Mouse (Mus musculus) myocyte (in vitro differentiated cells): ENCODE data around the gene Dnaja4. TPM values are rescaled to one million over a fixed set of nuclear protein-coding genes. Genes with fewer than 3 reads are reported as not detected.

Source experiments
- H3K27me3 ChIP-seq: one replicate; pipeline ENCODE4 v1.6.1; 2011; ENCODE audit not compliant: control insufficient read depth, insufficient read depth, insufficient read length
- H3K36me3 ChIP-seq: one replicate; pipeline ENCODE4 v1.6.1; 2011; ENCODE audit not compliant: control insufficient read depth, insufficient read depth
- H3K4me2 ChIP-seq: one replicate; pipeline ENCODE4 v1.6.1; 2011; ENCODE audit warnings: low read depth, control low read depth
- H3K4me3 ChIP-seq: one replicate; pipeline ENCODE4 v1.5.1; 2011; ENCODE audit warnings: mild to moderate bottlenecking, control low read depth, moderate library complexity
- H3K79me2 ChIP-seq: one replicate; pipeline ENCODE4 v1.6.1; 2011; ENCODE audit not compliant: control insufficient read depth, insufficient read depth
- H3ac ChIP-seq: one replicate; pipeline ENCODE4 v1.6.1; 2011; ENCODE audit not compliant: control insufficient read depth, insufficient read length
- CEBPB ChIP-seq: IDR thresholded peaks from 2 replicates; pipeline ENCODE4 v1.6.1; 2011; ENCODE audit warnings: mild to moderate bottlenecking, moderate library complexity; ENCODE audit not compliant: poor library complexity, insufficient read depth, severe bottlenecking
- E2F4 ChIP-seq: IDR thresholded peaks from one replicate; pipeline ENCODE4 v1.6.1; 2011; ENCODE audit warnings: mild to moderate bottlenecking, control low read depth, moderate library complexity; ENCODE audit not compliant: insufficient read depth
- MAX ChIP-seq: IDR thresholded peaks from one replicate; pipeline ENCODE4 v1.6.1; 2011; ENCODE audit warnings: low read depth, mild to moderate bottlenecking, control low read depth
- MYOD1 ChIP-seq, 3 experiments: IDR thresholded peaks; one replicate each; pipeline ENCODE4 v1.6.1; 2011; ENCODE audit warnings: control low read depth in 2 of 3, low read depth in 2 of 3, mild to moderate bottlenecking in 2 of 3, moderate library complexity in 1 of 3; ENCODE audit not compliant: insufficient read length in 2 of 3, control insufficient read depth in 1 of 3
- MYOG ChIP-seq, 3 experiments: IDR thresholded peaks; one replicate each; pipeline ENCODE4 v1.6.1; 2011; ENCODE audit warnings: control low read depth in 2 of 3, low read depth in 2 of 3, mild to moderate bottlenecking in 2 of 3; ENCODE audit not compliant: insufficient read length in 2 of 3, control insufficient read depth in 1 of 3, insufficient read depth in 1 of 3
- POLR2A ChIP-seq: IDR thresholded peaks from one replicate; pipeline ENCODE4 v1.6.1; 2011; ENCODE audit warnings: low read depth, mild to moderate bottlenecking, control low read depth, moderate library complexity; ENCODE audit not compliant: insufficient read length
- POLR2AphosphoS2 ChIP-seq: IDR thresholded peaks from one replicate; pipeline ENCODE4 v1.6.1; 2011; ENCODE audit warnings: low read depth, control low read depth; ENCODE audit not compliant: insufficient read length
- REST ChIP-seq: IDR thresholded peaks from one replicate; pipeline ENCODE4 v1.6.1; 2011; ENCODE audit warnings: mild to moderate bottlenecking, control low read depth, moderate library complexity; ENCODE audit not compliant: insufficient read depth, insufficient read length
- SRF ChIP-seq: IDR thresholded peaks from one replicate; pipeline ENCODE4 v1.6.1; 2011; ENCODE audit warnings: low read depth; ENCODE audit not compliant: control insufficient read depth, insufficient read length
- TCF12 ChIP-seq: IDR thresholded peaks from one replicate; pipeline ENCODE4 v1.6.1; 2011; ENCODE audit warnings: mild to moderate bottlenecking, control low read depth; ENCODE audit not compliant: poor library complexity, insufficient read depth, severe bottlenecking
- TCF3 ChIP-seq: IDR thresholded peaks from one replicate; pipeline ENCODE4 v1.6.1; 2011; ENCODE audit warnings: low read depth, control low read depth; ENCODE audit not compliant: insufficient read length
- USF1 ChIP-seq: IDR thresholded peaks from one replicate; pipeline ENCODE4 v1.6.1; 2011; ENCODE audit warnings: low read depth, mild to moderate bottlenecking, control low read depth, moderate library complexity
- polyA plus RNA-seq: library from polyadenylated mRNA; unstranded; fragments of >200 nt; fragmentation: generic; extraction: Trizol; gene quantifications from one replicate; pipeline ENCODE4 v1.2.1, GENCODE M21; 2012; ENCODE audit warnings: missing spikeins

Dnaja4 gene
- polyA plus RNA-seq, 1 experiment = 11.7 TPM

- Histone ChIP-seq H3K4me3 (no peak overlapping the region), H3K36me3 (no peaks in the 10 kb centered on the region), H3K4me2 (no peak overlapping the region), H3ac (no peak overlapping the region), H3K79me2 (no peaks in the 10 kb centered on the region), H3K27me3 (no peaks in the 10 kb centered on the region)
- TF ChIP-seq CEBPB = no peak
- no peak for TF ChIP-seq POLR2A
- TF ChIP-seq TCF3 = no peak
- TF ChIP-seq TCF12 = no peak
- no peak for TF ChIP-seq E2F4
- TF ChIP-seq POLR2AphosphoS2 = no peak
- no peak for TF ChIP-seq SRF
- no peak for TF ChIP-seq USF1
These were observed 45.2 kb downstream of the Dnaja4 start for GRCm38 (mm10) chr9:54743891-54744290.

- H3ac ChIP-seq = no peak overlapping the region
- H3K36me3 ChIP-seq = no peaks in the 10 kb centered on the region
- H3K4me2 ChIP-seq = no peak overlapping the region
- no peaks in the 10 kb centered on the region for H3K79me2 ChIP-seq
- no peaks in the 10 kb centered on the region for H3K27me3 ChIP-seq
- TF ChIP-seq MYOD1 (IDR thresholded peaks at IDR 0.05; ENCODE audit: control insufficient read depth in 1 of 3, insufficient read length in 2 of 3, low read depth in 2 of 3) = no peak
- no peak for TF ChIP-seq MYOG (IDR thresholded peaks at IDR 0.05; ENCODE audit: control insufficient read depth in 1 of 3, insufficient read depth in 1 of 3, insufficient read length in 2 of 3, low read depth in 2 of 3)
- TF ChIP-seq USF1 = no peak
- TF ChIP-seq E2F4 = no peak
- no peak for TF ChIP-seq MAX
- TF ChIP-seq SRF = no peak
- no peak for TF ChIP-seq TCF12
- no peak for TF ChIP-seq TCF3
- TF ChIP-seq POLR2AphosphoS2 = no peak
- H3K4me3 ChIP-seq = no peak overlapping the region
These were observed 47.2 kb downstream of the Dnaja4 start for GRCm38 (mm10) chr9:54745740-54746370.

DNA sequence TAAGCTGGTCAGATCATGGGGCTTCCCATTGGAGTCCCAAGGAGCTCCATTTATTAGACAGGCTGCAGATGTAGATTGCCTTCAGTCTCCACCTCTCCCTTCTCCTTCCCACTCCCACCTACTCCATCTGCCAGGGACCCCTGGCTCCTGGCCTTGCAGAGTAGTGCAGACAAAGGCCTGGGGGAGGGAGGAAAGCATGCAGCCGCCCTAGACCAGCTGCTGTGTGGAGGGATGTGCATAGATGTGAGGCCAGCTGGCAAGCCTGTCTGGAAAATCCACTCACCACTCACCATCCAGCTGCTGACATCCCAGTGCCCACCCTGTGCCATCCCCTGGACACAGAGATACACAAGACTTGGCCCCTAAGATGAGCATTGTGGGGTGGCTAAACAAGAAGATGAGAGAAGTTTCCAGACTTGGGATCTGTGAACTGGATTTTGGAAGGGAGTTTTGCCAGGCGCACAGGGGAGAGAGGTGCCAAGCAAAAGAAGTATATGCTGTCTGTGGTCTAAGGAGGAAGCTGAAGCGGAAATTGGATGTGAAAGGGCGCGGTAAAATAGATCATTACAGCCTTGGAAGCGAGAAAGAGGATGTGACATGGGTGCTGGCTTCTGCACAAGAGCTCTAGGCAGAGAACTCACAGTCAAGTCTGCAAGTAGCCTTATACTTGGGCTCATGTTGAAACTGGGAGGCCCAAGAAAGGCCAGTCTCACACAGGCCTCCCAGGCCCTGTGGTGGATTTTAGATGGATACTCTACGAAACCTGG is 51.7 kb downstream of the Dnaja4 start:
- TF ChIP-seq POLR2A = no peak
- TF ChIP-seq E2F4 = no peak
- no peak for TF ChIP-seq MYOD1 (IDR thresholded peaks at IDR 0.05; ENCODE audit: control insufficient read depth in 1 of 3, insufficient read length in 2 of 3, low read depth in 2 of 3)
- no peak for TF ChIP-seq MAX
- Histone ChIP-seq H3ac (no peak overlapping the region), H3K27me3 (peaks cover 10% of the 10 kb centered on the region), H3K79me2 (no peaks in the 10 kb centered on the region), H3K4me2 (no peak overlapping the region), H3K4me3 (no peak overlapping the region), H3K36me3 (no peaks in the 10 kb centered on the region)

DNA sequence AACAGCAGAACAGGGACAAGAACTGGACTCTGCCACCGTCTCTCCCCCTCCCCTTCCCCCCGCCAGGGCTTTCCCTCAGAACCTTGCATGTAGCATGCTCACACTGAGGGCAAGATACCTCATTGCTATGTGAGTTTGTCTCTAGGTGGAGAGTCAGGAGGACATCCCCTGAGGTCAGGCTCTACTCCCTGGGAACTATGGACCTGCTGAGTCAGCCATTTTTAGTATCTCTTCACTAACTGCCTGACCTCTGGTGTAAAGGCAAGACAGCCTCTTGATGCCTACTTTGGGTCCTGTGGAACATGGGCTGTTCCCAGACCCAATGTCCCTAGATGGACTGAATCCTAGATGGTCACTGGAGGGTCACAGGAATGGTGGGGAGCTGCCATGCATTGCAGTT is 53.0 kb downstream of the Dnaja4 start:
- H3ac ChIP-seq = no peak overlapping the region
- no peak overlapping the region for H3K4me3 ChIP-seq
- no peaks in the 10 kb centered on the region for H3K36me3 ChIP-seq
- H3K79me2 ChIP-seq = no peaks in the 10 kb centered on the region
- no peak overlapping the region for H3K4me2 ChIP-seq
- no peak for TF ChIP-seq TCF12
- TF ChIP-seq TCF3 = no peak
- no peak for TF ChIP-seq REST
- TF ChIP-seq MAX = no peak
- peaks cover 10% of the 10 kb centered on the region for H3K27me3 ChIP-seq

- no peak overlapping the region for H3K4me2 ChIP-seq
- H3K36me3 ChIP-seq = no peaks in the 10 kb centered on the region
- TF ChIP-seq MYOG (IDR thresholded peaks at IDR 0.05; ENCODE audit: control insufficient read depth in 1 of 3, insufficient read depth in 1 of 3, insufficient read length in 2 of 3, low read depth in 2 of 3) (no peak), MAX (no peak), E2F4 (no peak), TCF3 (no peak)
These were observed 53.7 kb downstream of the Dnaja4 start for GRCm38 (mm10) chr9:54752201-54752943.

More at GRCm38 (mm10) chr9:54752201-54752943, 53.7 kb downstream of the Dnaja4 start:
- Histone ChIP-seq H3K4me3 (no peak overlapping the region), H3K79me2 (no peaks in the 10 kb centered on the region), H3K27me3 (peaks cover 10% of the 10 kb centered on the region), H3ac (no peak overlapping the region)
